Mouse (Mus musculus) limb, embryonic 13.5 days (tissue): ENCODE measurements around the gene Olfr622. TPM values are rescaled to one million over a fixed set of nuclear protein-coding genes. Genes with fewer than 3 reads are reported as not detected.

Source experiments
- ATAC-seq: fragments of 200-750 bp; cut with Nextera tagmentation; 2 replicates; pipeline ENCODE4 v1.8.0; 2017; ENCODE audit warnings: low read depth, moderate number of reproducible peaks, moderate TSS enrichment; ENCODE audit not compliant: low FRiP score
- H3K27ac ChIP-seq: fragments of 300-500 bp; sonication (generic); 2 replicates; pipeline ENCODE4 v1.5.1; 2015; ENCODE audit warnings: inconsistent platforms, mild to moderate bottlenecking, moderate library complexity
- H3K27me3 ChIP-seq: fragments of 300-500 bp; sonication (generic); 2 replicates; pipeline ENCODE4 v1.6.1; 2015; ENCODE audit warnings: mild to moderate bottlenecking, inconsistent platforms
- H3K36me3 ChIP-seq: fragments of 300-500 bp; sonication (generic); 2 replicates; pipeline ENCODE4 v1.6.1; 2015; ENCODE audit warnings: inconsistent platforms, mild to moderate bottlenecking, moderate library complexity
- H3K4me1 ChIP-seq: fragments of 300-500 bp; sonication (generic); 2 replicates; pipeline ENCODE4 v1.6.1; 2015; ENCODE audit warnings: inconsistent platforms
- H3K4me2 ChIP-seq: fragments of 300-500 bp; sonication (generic); replicated peaks from 2 replicates; pipeline ENCODE4 v1.6.1; 2015; ENCODE audit warnings: inconsistent platforms, mild to moderate bottlenecking, moderate library complexity
- H3K4me3 ChIP-seq: fragments of 300-500 bp; sonication (generic); 2 replicates; pipeline ENCODE4 v1.5.1; 2015; ENCODE audit warnings: moderate library complexity, mild to moderate bottlenecking, inconsistent platforms
- H3K9ac ChIP-seq: fragments of 300-500 bp; sonication (generic); 2 replicates; pipeline ENCODE4 v1.6.1; 2015; ENCODE audit warnings: mild to moderate bottlenecking, inconsistent platforms
- H3K9me3 ChIP-seq: fragments of 300-500 bp; sonication (generic); 2 replicates; pipeline ENCODE4 v1.6.1; 2016; ENCODE audit warnings: inconsistent platforms
- WGBS: fragments of 180-500 bp; shearing (Covaris S2); methylation state at CpG from one replicate; pipeline ENCODE4 v1.1.7; 2015; 5-methylcytosine and 5-hydroxymethylcytosine counted together
- polyA plus RNA-seq: library from polyadenylated mRNA; unstranded; fragments of >200 nt; fragmentation: Nextera tagmentation; extraction: Ambion mirVana; gene quantifications from 2 replicates; pipeline ENCODE4 v1.2.1, GENCODE M21; 2015

Olfr622 gene
- polyA plus RNA-seq, result not detected in 2 replicates

DNA sequence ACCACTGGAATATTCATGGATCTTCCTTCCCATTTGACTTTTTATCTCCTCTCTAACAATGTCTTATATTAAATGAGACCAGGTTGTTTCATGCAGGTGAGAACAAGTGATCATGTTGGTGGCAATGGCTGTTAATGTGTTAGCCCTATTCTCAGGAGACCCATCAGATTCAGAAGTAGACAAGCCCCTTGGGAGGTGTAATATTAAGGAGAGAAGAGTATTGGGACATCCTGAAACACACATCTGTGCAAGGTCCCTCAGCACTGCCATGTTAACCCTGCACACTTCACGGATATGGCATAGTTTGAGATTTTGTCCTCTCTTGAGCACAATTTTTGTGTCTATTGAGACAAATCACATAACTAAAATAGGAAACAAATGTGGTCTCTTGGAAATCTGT, at the start of gene Olfr622:
Olfr622 (minus strand) TSS at position 101 of the 400 bp plus-strand sequence.
- Histone ChIP-seq H3K27ac (no peak within 1 kb of the TSS), H3K36me3 (no peaks in the 10 kb centered on the region), H3K4me3 (no peak within 1 kb of the TSS), H3K9ac (no peak within 1 kb of the TSS), H3K27me3 (no peaks in the 10 kb centered on the region), H3K4me1 (no peaks in the 10 kb centered on the region), H3K9me3 (no peaks in the 10 kb centered on the region), H3K4me2 (no peak within 1 kb of the TSS)
- no peak for ATAC-seq
- WGBS, result 86% methylated on average over 1 of the region's 1 CpGs

DNA sequence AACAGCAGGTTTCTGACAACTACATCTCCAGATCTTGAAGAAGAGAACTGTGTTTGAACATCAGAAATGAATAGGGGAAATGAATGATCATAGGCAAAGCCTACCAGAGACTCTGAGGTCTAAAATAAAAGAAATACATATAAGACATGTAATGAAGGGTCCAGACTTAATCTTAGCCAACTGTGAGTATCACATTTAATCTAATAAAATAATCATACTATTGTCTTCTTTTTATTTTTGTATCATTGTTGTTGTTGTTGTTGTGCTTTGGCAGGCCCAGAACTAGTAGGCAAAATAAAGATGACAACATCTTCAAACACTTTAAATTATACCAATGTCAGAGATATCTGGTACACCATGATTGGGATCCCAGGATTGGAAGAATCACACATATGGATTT, 39.9 kb upstream of the Olfr622 start, which contains the start of gene Olfr625-ps1:
Olfr625-ps1 (plus strand) TSS at position 301 of the 400 bp plus-strand sequence.
- H3K27ac ChIP-seq, result no peak within 1 kb of the TSS
- ATAC-seq, result no peak
- H3K9ac ChIP-seq, result no peak within 1 kb of the TSS
- no peak within 1 kb of the TSS for H3K4me2 ChIP-seq
- no peaks in the 10 kb centered on the region for H3K36me3 ChIP-seq
- H3K4me3 ChIP-seq, result no peak within 1 kb of the TSS
- no peaks in the 10 kb centered on the region for H3K27me3 ChIP-seq
- no peaks in the 10 kb centered on the region for H3K9me3 ChIP-seq
- H3K4me1 ChIP-seq, result no peaks in the 10 kb centered on the region

DNA sequence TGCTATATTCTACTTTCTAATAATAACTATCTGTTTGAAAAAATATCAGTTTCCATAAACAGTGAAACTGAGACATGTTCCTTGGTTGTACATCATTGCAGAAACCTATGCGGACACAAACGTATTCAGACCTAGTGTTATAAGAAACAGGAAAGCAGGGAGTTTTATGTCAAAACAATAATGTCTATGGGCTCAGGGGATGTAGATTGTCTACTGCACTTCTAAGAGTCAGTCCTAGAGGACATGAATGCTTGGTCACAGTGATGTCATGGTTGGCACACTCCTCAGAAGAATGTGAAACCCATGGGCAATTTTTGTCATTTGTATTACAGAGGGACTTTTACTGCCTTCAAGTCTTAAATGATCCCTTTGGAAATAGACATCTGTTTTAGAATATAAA, 28.6 kb upstream of the Olfr622 start, which contains the start of gene Olfr624:
Olfr624 (minus strand) TSS at position 101 of the 400 bp plus-strand sequence.
- Histone ChIP-seq H3K27ac (no peak within 1 kb of the TSS), H3K9me3 (no peaks in the 10 kb centered on the region), H3K4me1 (no peaks in the 10 kb centered on the region), H3K4me3 (no peak within 1 kb of the TSS), H3K9ac (no peak within 1 kb of the TSS), H3K36me3 (no peaks in the 10 kb centered on the region), H3K4me2 (no peak within 1 kb of the TSS), H3K27me3 (no peaks in the 10 kb centered on the region)
- no peak for ATAC-seq
- WGBS, result 95% methylated on average over 2 of the region's 2 CpGs

DNA sequence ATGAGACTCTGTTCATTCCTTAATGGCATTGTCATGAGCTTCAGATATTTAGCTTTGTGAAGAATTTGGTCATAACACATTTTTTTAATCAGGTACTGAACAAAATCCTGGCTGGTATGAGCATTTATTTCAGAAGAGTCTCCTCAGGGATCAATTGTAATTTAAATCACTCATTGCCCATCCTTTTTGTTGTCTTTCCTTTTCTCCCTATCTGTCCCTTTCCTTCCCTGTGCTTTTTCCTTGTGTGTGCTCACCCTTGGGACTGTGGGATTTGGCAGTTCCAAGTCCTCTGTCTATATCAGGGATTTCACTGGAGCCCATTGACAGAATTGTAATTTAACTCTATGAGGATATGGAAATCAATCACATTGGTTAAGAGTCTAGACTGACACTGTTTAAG, 21.1 kb upstream of the Olfr622 start, which contains the start of gene Olfr623:
Olfr623 (minus strand) TSS at position 101 of the 400 bp plus-strand sequence.
- no peak for ATAC-seq

DNA sequence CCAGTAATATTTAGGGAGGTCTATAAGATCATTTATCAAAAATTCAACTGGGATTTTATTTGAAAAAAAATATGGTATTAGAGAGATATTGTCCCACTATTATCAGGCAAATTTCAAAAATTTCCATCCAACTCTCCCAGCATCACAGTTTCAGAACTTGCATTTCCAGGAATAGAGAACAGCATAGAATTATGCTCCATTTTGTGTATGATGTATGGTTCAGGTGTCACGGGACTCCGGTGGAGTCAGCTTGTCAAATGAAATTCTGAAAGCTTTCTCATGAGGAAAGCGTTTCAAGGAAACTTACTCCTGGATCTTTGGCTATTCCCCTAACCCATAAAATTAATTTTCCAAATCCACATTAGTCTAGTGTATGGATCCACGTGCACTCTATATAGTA, 1.6 kb upstream of the Olfr622 start:
- Histone ChIP-seq H3K4me2 (no peak overlapping the region), H3K27me3 (no peaks in the 10 kb centered on the region), H3K36me3 (no peaks in the 10 kb centered on the region), H3K9ac (no peak overlapping the region), H3K9me3 (no peaks in the 10 kb centered on the region), H3K4me3 (no peak overlapping the region), H3K4me1 (no peaks in the 10 kb centered on the region), H3K27ac (no peak overlapping the region)
- ATAC-seq, result no peak
- 77% methylated on average over 4 of the region's 4 CpGs for WGBS

More for the DNA sequence above, 21.1 kb upstream of the Olfr622 start, which contains the start of gene Olfr623:
- Histone ChIP-seq H3K4me2 (no peak within 1 kb of the TSS), H3K9me3 (no peaks in the 10 kb centered on the region), H3K27me3 (no peaks in the 10 kb centered on the region), H3K4me1 (no peaks in the 10 kb centered on the region), H3K36me3 (no peaks in the 10 kb centered on the region), H3K9ac (no peak within 1 kb of the TSS), H3K4me3 (no peak within 1 kb of the TSS), H3K27ac (no peak within 1 kb of the TSS)

DNA sequence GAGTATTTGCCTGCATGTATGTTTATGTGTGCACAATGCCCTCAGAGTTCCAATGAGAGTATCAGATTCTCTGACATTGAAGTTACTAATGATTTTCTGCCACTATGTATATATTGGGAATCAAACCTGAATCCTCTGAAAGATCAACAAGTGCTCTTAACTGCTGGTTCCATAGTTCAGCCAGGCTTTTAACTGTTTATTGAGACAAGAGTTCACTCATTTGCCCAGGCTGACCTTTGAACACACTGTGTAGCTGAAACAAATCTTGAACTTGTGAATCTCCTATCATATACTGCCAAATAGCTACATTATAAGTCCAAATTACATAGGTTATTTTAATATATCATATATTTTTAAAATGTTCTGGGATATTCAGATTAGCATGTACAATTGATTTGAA, 5.7 kb downstream of the Olfr622 start:
- Histone ChIP-seq H3K27me3 (no peaks in the 10 kb centered on the region), H3K36me3 (no peaks in the 10 kb centered on the region), H3K4me2 (no peak overlapping the region), H3K9me3 (no peaks in the 10 kb centered on the region), H3K27ac (no peak overlapping the region), H3K4me1 (no peaks in the 10 kb centered on the region), H3K4me3 (no peak overlapping the region), H3K9ac (no peak overlapping the region)
- no peak for ATAC-seq

DNA sequence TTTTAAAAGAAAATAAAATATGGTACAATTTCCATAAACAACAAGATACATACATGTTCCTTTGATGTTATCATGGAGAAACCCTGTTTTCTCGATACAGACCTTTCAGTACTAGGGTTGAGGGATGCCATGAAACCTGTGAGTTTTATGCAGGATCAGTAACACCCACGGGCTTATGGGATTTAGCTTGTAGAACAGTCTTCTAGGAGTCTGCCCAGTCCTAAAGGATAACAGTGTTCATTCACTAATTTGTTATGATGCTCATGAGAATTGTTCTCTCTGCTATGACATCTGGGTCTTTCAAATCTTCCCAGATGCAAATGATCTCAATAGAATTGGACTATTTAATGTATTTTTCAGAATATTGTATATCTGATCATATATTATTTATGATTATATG, 30.1 kb downstream of the Olfr622 start, which contains the start of gene Olfr620:
Olfr620 (minus strand) TSS at position 101 of the 400 bp plus-strand sequence.
- WGBS, result 77% methylated on average over 2 of the region's 2 CpGs
- Histone ChIP-seq H3K9ac (no peak within 1 kb of the TSS), H3K4me3 (no peak within 1 kb of the TSS), H3K4me2 (no peak within 1 kb of the TSS), H3K27ac (no peak within 1 kb of the TSS), H3K36me3 (no peaks in the 10 kb centered on the region), H3K4me1 (no peaks in the 10 kb centered on the region), H3K9me3 (no peaks in the 10 kb centered on the region), H3K27me3 (no peaks in the 10 kb centered on the region)
- no peak for ATAC-seq

DNA sequence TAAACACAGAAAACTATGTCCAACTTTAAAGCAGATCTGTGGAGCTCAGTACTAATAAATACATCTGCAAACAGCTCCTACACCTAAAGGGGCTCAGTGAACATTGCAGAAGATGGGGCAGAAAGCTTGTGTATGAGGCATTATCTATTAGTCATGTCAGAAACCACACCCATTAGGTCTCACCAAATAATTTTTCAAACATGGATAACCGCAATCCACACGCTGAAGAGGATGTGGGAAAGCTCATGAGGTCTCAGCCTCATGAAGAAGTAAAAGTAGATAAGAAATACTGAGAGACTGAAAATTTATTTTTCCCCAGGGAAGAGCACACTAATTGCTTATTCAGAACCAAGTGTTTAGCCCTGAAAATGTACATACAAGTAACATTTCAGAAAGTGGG, 35.1 kb downstream of the Olfr622 start:
- Histone ChIP-seq H3K4me2 (no peak overlapping the region), H3K36me3 (no peaks in the 10 kb centered on the region), H3K4me1 (no peaks in the 10 kb centered on the region), H3K9me3 (no peaks in the 10 kb centered on the region), H3K9ac (no peak overlapping the region), H3K27me3 (no peaks in the 10 kb centered on the region), H3K27ac (no peak overlapping the region), H3K4me3 (no peak overlapping the region)
- ATAC-seq, result no peak
- 79% methylated on average over 2 of the region's 2 CpGs for WGBS

DNA sequence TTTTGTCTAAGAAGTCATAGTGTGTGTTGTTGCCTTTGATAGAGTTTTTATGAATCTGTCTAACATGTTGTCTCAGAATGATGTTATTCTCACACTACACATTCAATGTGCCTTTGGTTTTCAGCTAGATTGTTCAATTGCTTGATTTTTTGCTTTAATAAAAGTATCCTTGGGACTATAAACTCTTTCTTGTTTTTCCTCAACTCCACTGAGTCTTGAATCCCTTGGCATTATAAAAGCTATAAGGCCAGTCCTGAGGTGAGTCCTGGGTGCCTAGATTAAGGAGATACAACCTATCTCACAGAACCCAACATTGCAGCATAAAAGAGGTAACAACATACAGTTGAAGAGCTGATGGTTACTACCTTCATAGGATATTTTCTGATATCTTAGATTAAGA, 42.2 kb downstream of the Olfr622 start, which contains the start of gene Olfr619:
Olfr619 (plus strand) TSS at position 301 of the 400 bp plus-strand sequence.
- Histone ChIP-seq H3K4me3 (no peak within 1 kb of the TSS), H3K36me3 (no peaks in the 10 kb centered on the region), H3K4me2 (no peak within 1 kb of the TSS), H3K9ac (no peak within 1 kb of the TSS), H3K27ac (no peak within 1 kb of the TSS), H3K27me3 (no peaks in the 10 kb centered on the region), H3K9me3 (no peaks in the 10 kb centered on the region), H3K4me1 (no peaks in the 10 kb centered on the region)
- ATAC-seq, result no peak

DNA sequence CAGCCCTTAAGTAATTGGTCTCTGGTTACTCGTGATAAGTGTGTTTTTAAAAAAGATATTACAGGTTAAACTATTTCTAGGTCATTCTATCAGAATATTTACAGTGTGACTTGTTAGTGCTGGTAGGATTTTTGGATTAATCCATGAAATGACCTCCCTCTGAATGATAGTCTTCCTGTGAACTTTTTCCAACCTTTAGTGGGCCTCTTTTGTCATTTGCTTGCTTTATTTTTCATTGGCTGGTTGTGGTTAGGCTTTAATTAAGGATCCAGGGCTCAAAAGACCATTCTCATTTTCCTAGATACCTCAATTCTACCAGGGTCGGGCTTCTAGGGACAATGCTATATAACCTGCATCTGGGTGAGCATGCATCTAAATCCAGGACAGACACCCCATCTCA, 52.7 kb downstream of the Olfr622 start, which contains the start of gene Olfr618:
Olfr618 (plus strand) TSS at position 301 of the 400 bp plus-strand sequence.
- 57% methylated on average over 2 of the region's 2 CpGs for WGBS
- no peak for ATAC-seq
- H3K4me1 ChIP-seq, result no peaks in the 10 kb centered on the region
- H3K9me3 ChIP-seq, result no peaks in the 10 kb centered on the region
- no peak within 1 kb of the TSS for H3K9ac ChIP-seq
- H3K4me2 ChIP-seq, result no peak within 1 kb of the TSS
- no peak within 1 kb of the TSS for H3K4me3 ChIP-seq
- no peak within 1 kb of the TSS for H3K27ac ChIP-seq
- H3K27me3 ChIP-seq, result no peaks in the 10 kb centered on the region
- no peaks in the 10 kb centered on the region for H3K36me3 ChIP-seq

Other genes with a start within 250 kb of the Olfr622 start
- not detected in 2 replicates for gene Usp17lc, start 227.6 kb downstream of the Olfr622 start, polyA plus RNA-seq
- gene Olfr605, start 197.3 kb downstream of the Olfr622 start, polyA plus RNA-seq, result not detected in 2 replicates
- gene Olfr606, start 193.7 kb downstream of the Olfr622 start, polyA plus RNA-seq, result not detected in 2 replicates
- not detected in 2 replicates for gene Olfr607, start 178.6 kb downstream of the Olfr622 start, polyA plus RNA-seq
- gene Olfr608, start 172.8 kb downstream of the Olfr622 start, polyA plus RNA-seq, result not detected in 2 replicates
- not detected in 2 replicates for gene Olfr609, start 144.6 kb downstream of the Olfr622 start, polyA plus RNA-seq
- not detected in 2 replicates for gene Olfr610, start 130.6 kb downstream of the Olfr622 start, polyA plus RNA-seq
- gene Olfr611, start 121.9 kb downstream of the Olfr622 start, polyA plus RNA-seq, result not detected in 2 replicates
- gene Olfr612, start 100.0 kb downstream of the Olfr622 start, polyA plus RNA-seq, result not detected in 2 replicates
- gene Olfr613, start 94.6 kb downstream of the Olfr622 start, polyA plus RNA-seq, result not detected in 2 replicates
- not detected in 2 replicates for gene Olfr615, start 86.6 kb downstream of the Olfr622 start, polyA plus RNA-seq
- gene Olfr616, start 73.6 kb downstream of the Olfr622 start, polyA plus RNA-seq, result not detected in 2 replicates
- not detected in 2 replicates for gene Olfr617, start 69.6 kb downstream of the Olfr622 start, polyA plus RNA-seq
- not detected in 2 replicates for gene Olfr618, start 52.6 kb downstream of the Olfr622 start, polyA plus RNA-seq
- gene Olfr619, start 42.1 kb downstream of the Olfr622 start, polyA plus RNA-seq, result not detected in 2 replicates
- gene Olfr620, start 30.2 kb downstream of the Olfr622 start, polyA plus RNA-seq, result not detected in 2 replicates
- gene Olfr623, start 21.0 kb upstream of the Olfr622 start, polyA plus RNA-seq, result not detected in 2 replicates
- gene Olfr624, start 28.5 kb upstream of the Olfr622 start, polyA plus RNA-seq, result 0.08 TPM in 1 of 2 replicates, not detected in the other
- not detected in 2 replicates for gene Olfr625-ps1, start 40.0 kb upstream of the Olfr622 start, polyA plus RNA-seq
- gene Olfr243, start 72.0 kb upstream of the Olfr622 start, polyA plus RNA-seq, result not detected in 2 replicates
- not detected in 2 replicates for gene Olfr628, start 87.7 kb upstream of the Olfr622 start, polyA plus RNA-seq
- gene Olfr629, start 102.2 kb upstream of the Olfr622 start, polyA plus RNA-seq, result not detected in 2 replicates
- gene Olfr630, start 114.6 kb upstream of the Olfr622 start, polyA plus RNA-seq, result not detected in 2 replicates
- not detected in 2 replicates for gene Olfr69, start 128.9 kb upstream of the Olfr622 start, polyA plus RNA-seq
- not detected in 2 replicates for gene Olfr68, start 137.0 kb upstream of the Olfr622 start, polyA plus RNA-seq
- gene Olfr67, start 149.1 kb upstream of the Olfr622 start, polyA plus RNA-seq, result not detected in 2 replicates
- gene Hbb-bt, start 171.3 kb upstream of the Olfr622 start, polyA plus RNA-seq, result 1,810 and 1,860 TPM in 2 replicates
- gene Hbb-bs, start 185.4 kb upstream of the Olfr622 start, polyA plus RNA-seq, result 3,715 and 3,820 TPM in 2 replicates
- gene Hbb-bh2, start 197.8 kb upstream of the Olfr622 start, polyA plus RNA-seq, result not detected in 2 replicates
- 61.1 and 82.5 TPM in 2 replicates for gene Hbb-bh1, start 200.5 kb upstream of the Olfr622 start, polyA plus RNA-seq
- 6,754 and 6,825 TPM in 2 replicates for gene Hbb-y, start 210.5 kb upstream of the Olfr622 start, polyA plus RNA-seq
- gene Olfr66, start 243.6 kb upstream of the Olfr622 start, polyA plus RNA-seq, result not detected in 2 replicates